Mouse (Mus musculus): ENCODE measurements around the gene Plin2.
"Not testable (repeated sequence)": the region's sequence is repeated elsewhere in the genome, so short reads cannot be mapped to it uniquely, and the experiment has no call there.

The Plin2 gene

DNA sequence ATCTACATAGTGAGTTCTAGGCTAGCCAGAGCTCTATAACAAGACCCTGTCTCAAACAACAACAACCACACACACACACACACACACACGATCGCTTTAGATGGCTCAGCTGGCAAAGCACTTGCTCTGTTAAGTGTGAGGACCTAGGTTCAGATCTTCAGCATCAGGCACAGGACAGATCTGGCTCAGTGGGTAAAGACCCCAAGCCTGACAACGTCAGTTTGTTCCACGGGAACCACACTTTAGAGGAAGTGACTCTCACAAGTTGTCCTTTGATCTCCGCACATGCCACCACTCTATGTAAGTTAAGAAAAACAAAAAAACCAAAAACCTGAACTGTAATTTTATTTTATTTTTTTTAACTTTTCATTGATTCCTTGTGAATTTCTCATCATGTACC lies 13.4 kb upstream of the Plin2 start:
- DNase-seq, result no peak

DNA sequence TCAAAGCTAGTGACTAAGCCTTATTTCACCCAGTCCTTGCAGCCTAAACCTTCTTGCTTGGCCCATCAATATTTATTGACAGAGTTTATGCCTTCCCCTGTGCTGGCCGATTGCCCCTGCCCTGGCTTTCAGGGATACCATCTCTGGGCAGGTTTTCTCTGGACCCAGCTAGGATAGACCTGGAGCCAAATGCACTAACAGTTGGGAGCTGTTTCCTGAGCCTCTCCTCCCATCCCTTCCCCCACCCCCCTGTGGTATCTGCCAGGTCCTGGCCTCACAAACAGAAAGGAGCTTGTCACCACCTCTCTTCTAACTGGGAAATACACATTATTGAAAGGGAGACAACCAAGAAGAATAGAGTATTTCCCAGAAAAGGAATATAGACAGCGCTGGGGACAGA lies 12.0 kb upstream of the Plin2 start:
- no peak for DNase-seq

GRCm38 (mm10) chr4:86681421-86681820 lies 11.6 kb upstream of the Plin2 start:
- DNase-seq, result no peak

DNA sequence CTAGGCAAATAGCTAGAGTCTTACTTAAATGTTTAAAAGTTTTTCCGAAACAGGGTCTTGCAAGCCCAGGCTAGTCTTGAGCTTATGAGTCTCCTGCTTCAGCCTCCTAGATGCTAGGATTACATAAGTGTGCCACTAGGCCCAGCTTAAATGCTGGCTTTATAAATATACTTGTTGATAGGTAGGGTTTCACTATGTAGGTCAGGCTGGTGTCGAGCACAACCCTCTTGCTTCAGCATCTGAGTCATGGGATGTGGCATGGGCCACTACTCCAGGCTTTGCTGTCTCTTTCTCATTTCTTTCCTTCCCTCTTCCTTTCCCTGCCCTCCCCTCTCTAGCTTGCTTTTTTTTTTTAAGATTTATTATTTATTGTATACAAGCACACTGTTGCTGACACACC lies 9.8 kb upstream of the Plin2 start:
- no peak for DNase-seq

GRCm38 (mm10) chr4:86676756-86677155 lies 6.9 kb upstream of the Plin2 start:
- DNase-seq, result no peak

DNA sequence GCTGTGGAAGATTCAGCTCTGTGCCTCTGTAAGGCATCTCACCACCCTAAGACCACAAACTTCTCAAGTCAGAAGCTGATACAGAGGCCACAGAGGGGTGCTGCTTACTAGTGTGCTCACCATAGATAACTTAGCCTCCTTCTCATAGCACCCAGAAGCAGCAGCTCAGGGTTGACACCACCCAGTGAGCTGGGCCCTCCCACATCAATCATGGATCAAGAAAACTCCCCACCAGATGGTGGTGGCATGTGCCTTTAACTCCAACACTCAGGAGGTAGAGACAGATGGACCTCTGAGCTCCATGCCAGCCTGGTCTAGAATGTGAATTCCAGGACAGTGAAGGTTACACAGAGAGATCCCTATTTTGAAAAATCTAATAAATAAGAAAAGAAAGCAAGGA lies 4.9 kb upstream of the Plin2 start:
- not testable (repeated sequence) for DNase-seq

DNA sequence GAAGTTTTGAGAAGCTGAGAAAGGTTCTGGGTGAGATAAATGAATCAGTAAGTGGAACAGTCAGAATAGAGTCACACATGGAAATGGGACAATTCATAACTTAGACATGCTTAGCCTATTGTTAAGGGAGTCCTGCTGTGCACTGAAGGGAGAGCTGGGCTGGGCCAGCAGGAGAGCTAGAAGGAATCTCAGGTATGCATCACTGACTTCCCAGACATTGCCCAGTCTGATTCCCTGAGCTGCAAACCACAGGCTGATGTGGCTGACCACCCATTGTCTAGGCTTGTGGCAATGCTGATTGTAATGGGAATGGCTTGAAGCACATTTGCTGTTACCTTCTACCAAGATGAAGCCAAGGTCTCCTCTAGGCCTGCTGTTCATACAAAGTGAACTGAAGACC lies 4.3 kb upstream of the Plin2 start:
- not testable (repeated sequence) for DNase-seq

DNA sequence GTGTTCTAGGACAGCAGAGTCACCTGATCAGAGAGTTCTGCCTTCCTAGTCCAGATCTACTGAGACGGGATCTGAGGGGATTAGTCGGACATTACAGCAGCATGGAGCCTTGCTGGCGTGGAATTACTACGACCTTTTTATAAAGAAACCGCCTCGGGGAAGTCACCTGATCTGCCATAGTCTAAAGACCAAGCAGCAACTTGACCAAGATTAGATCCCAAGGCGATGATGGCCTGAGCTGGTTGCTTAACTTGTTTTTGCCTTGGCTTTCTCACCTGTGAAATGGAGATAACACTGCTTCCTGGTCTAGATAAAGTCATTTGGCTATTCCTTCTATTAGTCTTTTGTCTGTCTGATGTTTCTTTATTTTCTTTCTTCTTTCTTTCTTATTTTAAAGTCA lies 2.6 kb upstream of the Plin2 start:
- DNase-seq, result no peak

DNA sequence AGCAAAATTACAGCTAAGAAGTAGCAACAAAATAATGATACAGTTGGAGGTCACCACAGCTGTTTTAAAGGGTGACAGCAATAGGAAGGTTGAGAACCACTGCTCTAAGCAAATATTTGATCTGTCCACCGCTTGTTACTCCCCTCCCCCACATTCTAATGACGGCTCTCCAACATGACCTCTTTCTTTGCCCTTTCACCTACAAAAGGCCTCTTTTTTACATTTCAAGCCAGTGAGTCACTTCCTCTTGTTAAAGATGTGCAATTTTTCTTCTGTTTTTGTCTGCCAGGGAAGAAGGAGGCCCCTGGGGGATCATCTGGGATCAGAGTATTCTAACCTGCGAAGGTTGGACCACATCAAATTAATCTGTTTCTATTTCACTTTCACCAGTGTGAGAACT lies 1.9 kb upstream of the Plin2 start:
- DNase-seq, result no peak

GRCm38 (mm10) chr4:86670582-86671306 lies 884 bp upstream of the Plin2 start:
- no peak for DNase-seq

- DNase-seq, result not testable (repeated sequence)
These were observed 563 bp downstream of the Plin2 start for GRCm38 (mm10) chr4:86669241-86669753.

DNA sequence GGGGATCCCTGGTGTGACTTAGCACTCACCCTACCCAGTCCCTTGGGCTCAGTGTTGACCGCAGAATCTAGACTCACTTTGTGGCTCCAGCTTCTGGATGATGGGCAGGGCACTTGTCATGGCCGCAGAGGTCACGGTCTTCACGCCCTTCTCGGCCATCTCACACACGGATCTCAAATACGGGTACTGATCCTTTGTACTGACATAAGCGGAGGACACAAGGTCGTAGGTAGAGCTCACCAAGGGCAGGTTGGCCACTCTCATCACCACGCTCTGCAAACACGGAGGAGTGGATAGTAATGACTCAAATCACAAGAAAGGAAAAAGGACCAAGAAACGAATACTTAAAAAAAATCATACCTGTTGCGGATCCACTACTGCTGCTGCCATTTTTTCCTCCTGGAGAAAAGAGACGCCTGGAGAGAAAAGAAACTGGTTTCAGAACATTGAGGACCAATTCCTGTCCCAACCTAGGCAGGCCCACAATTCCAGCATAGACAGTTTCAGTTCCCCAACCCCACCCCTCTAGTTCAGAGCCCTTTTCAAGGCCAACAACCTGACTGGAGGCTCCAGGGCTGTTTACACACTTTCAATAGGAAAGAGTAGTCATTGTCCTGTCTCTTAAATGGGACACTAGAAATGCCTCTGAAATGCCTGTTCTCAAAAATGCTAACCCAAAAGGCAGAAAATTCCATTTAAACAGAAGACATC lies 1.4 kb downstream of the Plin2 start:
- DNase-seq, result no peak

GRCm38 (mm10) chr4:86665596-86665995 lies 4.3 kb downstream of the Plin2 start:
- no peak for DNase-seq

DNA sequence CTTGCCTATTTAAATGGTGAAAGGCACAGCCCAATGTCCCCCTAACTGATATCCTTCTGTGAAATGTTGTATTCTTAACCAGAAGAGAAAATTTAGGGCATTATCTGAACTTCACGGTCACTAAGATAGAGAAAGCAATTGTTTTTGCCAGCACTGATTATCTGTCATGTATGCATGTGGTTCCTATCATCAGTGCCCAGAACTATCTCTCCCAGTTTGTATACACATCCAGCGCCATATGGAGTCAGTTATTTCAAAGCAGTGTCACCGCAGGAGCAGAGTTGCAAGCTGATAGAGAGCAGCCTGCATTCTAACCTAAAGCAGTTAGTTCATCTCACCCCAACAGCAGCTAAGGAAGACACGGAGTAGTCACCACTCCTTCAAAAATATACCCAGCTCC lies 5.9 kb downstream of the Plin2 start:
- no peak for DNase-seq

DNA sequence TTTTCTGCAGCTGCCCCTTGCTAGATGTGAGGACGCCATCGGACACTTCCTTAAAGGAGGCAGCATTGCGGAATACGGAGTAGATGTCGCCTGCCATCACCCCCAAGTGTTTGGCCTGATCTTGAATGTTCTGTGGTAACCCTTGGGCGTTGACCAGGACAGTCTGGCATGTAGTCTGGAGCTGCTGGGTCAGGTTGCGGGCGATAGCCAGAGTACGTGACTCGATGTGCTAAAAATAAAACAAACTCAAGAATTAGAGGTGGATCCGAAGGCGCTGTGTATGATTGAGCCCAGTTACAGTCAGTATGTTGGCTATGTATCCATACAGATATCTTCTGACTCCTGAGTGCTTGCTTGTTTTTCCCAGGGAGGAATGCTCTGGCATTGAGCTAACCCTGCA lies 12.7 kb downstream of the Plin2 start:
- no peak for DNase-seq

DNA sequence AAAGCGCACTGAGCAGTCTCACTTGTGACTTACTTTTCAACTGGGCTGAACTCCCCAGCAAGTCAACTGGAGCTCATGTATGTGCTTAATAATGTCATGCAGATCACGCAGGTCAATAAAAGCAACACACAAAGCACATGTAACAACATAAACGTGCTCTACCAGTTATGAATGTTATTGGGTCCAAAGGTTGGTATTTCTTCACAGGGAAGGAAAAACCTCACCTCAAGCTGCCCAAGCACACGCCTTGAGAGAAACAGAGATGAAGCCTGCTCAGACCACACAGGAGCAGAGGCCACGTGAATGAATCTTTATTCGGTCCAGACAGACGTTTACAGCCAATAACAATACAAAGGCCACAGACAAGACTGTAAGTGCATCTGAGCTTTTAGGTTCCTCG lies 13.4 kb downstream of the Plin2 start:
- not testable (repeated sequence) for DNase-seq

DNA sequence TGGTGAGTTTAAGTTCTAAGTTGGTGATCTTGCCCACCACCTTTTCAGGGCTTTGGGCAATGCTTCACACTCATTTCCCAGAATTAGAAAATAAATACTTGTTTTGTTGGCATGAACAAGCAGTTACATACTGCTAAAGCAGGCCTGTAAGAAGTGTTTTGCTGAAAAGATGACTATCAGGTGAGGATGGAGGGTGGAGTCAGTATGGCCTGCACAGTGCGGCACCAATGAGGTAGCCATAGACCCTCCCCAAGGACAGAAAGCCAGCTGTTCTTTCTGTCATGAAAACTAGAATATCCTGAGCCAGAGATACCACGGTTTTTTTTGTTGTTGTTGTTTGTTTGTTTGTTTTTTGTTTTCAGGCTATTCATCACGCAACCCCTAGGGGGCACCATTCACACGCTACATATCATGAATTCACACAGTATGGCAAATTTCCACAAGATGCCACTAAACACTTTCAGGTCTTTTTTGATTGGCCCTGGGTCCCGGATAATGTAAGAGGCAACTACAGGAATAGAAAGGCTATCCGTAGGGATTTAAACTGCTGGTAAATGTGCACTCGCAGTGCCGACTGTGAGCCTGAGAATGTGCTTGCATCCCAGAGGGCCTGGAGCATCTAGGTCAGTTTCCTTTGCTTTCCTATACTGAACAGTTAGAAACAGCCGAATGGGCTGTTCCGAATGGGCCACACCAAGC lies 18.0 kb downstream of the Plin2 start:
- DNase-seq, result no peak

DNA sequence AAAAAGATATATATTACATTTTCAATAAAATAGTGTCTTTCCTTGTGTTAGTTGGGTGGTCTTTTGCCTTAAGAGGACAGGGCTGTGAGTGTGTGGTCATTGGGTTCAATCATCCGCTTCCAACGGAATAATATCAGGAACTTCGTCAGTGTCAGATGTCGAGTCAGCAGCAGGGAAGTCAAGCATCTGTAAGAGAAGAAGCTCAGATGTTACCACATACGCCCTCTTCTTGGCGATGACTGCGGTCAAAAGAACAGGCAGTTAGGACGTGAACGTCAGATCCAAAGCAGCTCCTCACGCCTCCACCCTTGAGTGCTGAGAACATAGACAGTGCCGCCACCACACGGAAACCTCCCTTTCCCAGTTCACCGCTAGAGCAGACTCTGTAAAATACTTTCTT lies 21.5 kb downstream of the Plin2 start:
- DNase-seq, result not testable (repeated sequence)

DNA sequence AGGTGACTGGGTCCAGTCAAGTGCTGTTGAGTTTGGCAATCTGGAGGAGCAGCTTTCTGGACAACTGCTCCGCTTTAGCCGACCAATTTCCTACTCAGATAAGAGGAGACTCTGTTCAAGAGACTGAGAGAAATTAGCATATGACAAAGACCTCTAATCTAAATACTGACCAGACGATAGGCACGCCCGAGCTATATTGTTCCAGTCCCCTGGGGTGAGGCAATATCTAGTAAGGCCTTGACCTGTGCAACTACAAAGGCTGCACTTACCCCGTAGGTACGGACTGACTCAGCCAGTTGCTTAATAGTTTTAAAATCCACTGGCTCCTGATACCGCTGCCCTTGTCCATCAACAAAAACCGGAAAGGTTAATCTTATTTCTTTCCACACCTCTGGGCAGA lies 32.3 kb downstream of the Plin2 start:
- DNase-seq, result not testable (repeated sequence)

DNA sequence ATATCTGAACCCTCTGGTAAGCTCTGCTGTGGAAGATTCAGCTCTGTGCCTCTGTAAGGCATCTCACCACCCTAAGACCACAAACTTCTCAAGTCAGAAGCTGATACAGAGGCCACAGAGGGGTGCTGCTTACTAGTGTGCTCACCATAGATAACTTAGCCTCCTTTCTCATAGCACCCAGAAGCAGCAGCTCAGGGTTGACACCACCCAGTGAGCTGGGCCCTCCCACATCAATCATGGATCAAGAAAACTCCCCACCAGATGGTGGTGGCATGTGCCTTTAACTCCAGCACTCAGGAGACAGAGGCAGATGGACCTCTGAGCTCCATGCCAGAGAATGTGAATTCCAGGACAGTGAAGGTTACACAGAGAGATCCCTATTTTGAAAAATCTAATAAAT lies 35.0 kb downstream of the Plin2 start:
- not testable (repeated sequence) for DNase-seq

DNA sequence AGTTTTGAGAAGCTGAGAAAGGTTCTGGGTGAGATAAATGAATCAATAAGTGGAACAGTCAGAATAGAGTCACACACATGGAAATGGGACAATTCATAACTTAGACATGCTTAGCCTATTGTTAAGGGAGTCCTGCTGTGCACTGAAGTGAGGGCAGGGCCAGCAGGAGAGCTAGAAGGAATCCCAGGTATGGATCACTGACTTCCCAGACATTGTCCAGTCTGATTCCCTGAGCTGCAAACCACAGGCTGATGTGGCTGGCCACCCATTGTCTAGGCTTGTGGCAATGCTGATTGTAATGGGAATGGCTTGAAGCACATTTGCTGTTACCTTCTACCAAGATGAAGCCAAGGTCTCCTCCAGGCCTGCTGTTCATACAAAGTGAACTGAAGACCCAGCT lies 35.5 kb downstream of the Plin2 start:
- DNase-seq, result not testable (repeated sequence)

GRCm38 (mm10) chr4:86632556-86632955 lies 37.3 kb downstream of the Plin2 start:
- DNase-seq, result not testable (repeated sequence)

DNA sequence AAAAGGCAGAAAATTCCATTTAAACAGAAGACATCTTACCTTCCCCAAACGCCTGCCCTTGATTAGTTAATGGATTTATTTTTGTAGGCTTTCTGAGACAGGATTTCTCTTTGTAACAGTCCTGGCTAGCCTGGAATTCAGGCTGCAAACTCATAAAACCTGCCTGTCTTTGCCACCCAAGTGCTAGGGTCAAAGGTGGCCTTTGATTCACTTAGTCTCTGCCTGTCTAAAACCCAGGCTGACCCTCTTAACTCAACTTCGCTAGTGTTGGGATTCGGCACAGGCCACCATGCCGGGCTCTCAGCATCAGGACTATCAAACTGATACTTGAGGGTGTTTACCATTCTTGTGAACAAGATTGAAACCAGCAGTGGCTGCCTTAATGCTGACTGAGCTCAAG lies 38.0 kb downstream of the Plin2 start:
- DNase-seq, result no peak

DNA sequence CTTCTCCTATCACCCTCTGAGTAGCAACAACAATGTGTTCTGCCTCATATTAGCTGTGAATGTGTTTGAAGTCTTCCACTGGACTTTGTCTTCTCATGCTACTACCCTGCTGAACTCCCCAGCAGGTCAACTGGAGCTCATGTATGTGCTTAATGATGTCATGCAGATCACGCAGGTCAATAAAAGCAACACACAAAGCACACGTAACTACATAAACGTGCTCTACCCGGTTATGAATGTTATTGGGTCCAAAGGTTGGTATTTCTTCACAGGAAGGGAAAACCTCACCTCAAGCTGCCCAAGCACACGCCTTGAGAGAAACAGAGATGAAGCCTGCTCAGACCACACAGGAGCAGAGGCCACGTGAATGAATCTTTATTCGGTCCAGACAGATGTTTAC lies 43.4 kb downstream of the Plin2 start:
- DNase-seq, result not testable (repeated sequence)
